Mouse (Mus musculus) urinary bladder, postnatal 36 days (tissue): ENCODE results near the gene Becn1.

Experiments
- DNase-seq, 2 experiments: peaks; one replicate each; pipeline ENCODE4 v3.0.0; 2022; ENCODE audit warnings: low spot score in 2 of 2, mixed read lengths in 1 of 2

Becn1 gene

DNA sequence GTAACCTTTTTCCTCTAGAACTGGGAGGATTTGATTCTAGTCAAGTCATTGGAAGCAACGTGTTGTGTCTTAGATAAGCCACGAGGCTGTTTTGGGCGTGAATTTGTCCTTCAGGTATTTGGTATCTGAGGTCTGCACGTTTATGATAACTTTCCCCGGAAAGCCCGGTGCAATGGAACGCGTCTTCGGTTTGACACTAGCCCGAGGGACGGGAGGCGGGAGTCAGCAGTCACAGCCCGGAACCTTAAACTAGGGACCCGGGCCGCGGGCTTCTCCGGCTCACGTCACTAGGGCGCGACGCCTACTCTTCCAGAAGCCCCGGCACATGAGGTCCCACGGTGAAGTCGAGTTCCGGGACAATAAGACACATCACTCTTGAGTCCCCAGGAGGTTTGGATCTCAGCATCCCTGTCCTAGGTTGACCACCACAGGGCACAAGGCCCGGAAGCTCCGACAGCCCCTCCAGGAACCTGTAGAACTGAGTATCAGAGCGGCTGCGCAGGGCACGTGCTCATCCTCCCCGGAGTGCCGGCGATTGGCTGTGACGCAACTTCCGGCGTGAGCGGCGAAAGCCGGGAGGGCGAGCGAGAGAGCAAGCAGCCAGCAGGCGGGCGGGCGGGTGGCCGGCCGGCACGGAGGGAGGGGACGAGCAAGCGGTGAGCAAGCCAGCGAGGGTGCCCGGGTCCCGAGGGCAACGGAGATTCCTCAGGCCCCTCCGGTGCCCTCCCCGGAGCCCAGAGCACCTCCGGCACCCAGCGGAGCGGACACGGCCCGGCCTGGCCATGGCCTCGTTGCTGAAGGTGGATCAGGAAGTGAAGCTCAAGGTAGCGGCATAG lies 13.8 kb upstream of the Becn1 start, which contains the start of gene Psme3:
TSS of gene Psme3 (plus strand) at position 549 of the 836 bp plus-strand sequence.
- DNase-seq = peak; percentile 90

GRCm38 (mm10) chr11:101315082-101315650 lies 13.1 kb upstream of the Becn1 start:
- no peak for DNase-seq

DNA sequence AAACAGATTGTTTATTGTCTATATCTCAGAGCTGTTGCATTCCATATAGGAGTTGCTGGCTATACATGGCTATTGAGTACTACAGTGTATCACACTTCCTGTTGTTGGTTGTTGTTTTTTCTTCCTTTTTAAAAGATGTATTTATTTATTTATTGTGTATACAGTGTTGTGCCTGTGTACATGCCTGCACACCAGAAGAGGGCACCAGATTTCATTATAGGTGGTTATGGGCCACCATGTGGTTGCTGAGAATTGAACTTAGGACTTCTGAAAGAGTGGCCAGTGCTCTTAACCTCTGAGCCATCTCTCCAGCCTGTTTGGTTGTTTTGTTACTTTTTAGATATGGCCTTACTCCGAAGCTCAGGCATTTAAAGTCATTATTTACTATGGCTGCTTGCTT lies 12.5 kb upstream of the Becn1 start:
- DNase-seq = no peak

DNA sequence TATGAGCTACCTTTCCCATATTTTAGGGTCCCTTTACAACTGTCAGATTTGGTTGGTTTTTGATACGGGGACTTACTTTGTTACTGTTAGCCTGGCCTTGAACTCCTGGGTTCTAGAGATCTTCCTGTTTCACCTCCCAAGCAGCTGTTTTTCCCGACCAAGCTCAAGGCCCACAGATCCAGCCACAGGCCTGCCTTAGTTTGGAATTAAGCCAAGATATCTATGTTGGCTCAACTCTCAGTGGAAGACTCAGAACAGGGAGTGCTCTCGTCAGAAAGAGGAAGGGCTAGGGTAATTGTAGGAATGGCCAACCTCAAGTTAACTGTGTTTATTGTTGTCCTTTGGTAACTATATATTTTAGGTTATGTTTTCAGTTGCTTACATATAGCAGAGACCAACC lies 10.1 kb upstream of the Becn1 start:
- DNase-seq = no peak

DNA sequence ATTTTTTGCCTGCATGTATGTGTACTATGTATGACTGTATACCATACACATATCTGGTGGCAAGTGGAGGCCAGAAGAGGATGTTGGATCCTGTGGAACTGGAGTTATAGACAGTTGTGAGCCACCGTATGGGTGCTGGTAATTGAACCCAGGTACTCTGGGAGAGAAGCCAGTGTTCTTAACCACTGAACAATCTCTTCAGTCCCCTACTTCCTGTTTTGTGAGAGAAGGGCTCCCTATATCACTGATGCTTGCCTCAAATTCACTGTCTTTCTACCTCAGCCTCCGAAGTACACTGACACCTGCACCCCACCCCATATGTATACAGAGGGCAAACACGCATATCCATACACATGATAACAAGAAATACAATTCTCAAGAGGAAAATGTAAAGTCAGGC lies 9.0 kb upstream of the Becn1 start:
- DNase-seq = no peak

DNA sequence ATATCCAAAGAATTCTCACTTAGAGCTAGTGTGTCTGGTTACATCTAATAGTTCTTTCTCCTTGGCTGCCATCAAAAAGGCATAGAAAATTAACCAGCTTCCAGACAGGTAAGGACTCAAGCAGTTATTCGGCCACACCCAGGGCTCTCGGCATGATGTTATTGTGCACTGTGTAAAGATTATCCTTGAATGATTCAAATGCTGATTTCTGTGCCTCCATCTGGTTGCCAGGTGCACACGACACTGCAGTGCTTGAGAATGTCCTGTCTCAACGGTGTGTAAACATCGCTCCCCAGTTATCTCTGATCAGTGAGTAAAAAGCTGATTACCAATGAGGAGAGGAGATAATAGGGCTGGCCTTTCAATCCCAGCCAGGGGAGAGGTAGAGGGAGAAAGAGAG lies 5.7 kb upstream of the Becn1 start:
- DNase-seq = no peak

GRCm38 (mm10) chr11:101301299-101302003 lies 635 bp downstream of the Becn1 start:
- no peak for DNase-seq

DNA sequence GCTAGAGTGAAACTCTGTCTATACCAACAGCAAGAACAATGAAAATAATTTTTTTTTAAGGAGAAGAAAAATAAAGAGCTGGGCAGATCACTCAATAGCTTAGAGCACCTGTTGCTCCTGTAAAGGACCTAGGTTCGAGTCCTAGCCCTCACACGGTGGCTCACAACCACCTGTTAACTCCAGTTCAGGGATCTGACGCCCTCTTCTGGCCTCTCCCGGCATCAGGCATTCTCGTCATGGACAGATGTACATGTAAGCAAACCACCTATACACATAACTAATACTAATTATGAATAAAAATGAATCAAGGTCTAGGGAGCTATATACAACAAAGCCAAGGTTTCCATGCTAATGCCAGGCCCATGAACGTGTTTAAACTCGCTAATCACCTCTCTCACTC lies 1.2 kb downstream of the Becn1 start:
- DNase-seq = no peak

- DNase-seq = no peak
These were observed 6.9 kb downstream of the Becn1 start for GRCm38 (mm10) chr11:101295191-101295590.

DNA sequence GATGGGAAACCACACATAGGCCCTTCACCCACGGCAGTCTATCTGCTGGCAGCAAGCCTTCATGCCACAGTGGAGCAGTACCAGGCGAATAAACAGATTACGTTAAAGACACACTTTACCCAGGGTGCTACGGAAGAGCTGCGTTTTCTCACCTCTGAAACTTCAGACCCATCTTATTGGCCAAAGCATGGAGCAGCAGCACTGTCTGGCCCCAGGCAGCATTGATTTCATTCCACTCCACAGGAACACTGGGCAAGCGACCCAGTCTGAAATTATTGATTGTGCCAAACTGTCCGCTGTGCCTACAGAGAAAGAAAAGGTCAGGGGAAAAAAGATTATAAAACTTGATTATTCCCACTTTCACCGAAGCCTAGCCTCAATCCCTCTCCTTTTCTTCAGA lies 10.9 kb downstream of the Becn1 start:
- DNase-seq = no peak

DNA sequence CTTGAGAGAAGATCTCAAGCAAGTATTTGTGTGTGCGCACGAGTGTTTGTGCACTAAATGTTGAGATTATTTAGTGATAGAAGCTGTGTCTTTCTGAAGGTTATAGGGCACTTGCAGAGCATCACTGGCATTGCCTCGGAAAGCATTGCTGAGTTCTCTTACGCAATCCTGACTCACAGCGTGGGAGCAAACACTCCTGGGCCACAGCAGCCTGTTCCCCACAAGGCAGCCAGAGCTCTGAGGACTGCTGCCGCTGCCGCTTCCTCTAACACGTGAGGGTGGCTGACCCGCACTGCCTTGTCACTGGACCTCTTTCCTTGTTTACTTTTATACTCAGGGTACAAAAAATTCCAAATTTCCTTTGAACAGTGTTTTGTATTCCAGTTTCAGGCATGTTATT lies 14.8 kb downstream of the Becn1 start:
- DNase-seq = peak; percentile 46 to 72

- no peak for DNase-seq
These were observed 18.3 kb downstream of the Becn1 start for GRCm38 (mm10) chr11:101283805-101284204.

DNA sequence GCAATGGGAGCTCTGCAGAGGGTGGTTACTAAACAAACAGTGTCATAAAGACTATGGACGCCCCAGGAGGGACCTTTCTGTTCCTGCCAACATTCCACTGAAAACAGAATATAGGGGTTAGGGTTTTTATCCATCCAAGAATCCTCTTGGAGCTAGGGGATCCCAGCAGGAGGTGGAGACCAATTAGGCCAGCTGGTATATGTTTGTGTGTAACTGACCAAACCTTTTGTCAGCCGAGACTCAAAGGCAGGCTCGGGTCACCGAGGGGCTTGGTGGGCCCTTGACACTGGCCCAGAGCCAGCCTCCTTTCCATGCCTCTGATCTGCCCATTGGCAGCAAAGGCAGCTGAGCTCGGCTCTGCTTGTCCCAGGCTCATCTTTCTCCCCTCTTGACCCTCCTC lies 19.2 kb downstream of the Becn1 start:
- no peak for DNase-seq

GRCm38 (mm10) chr11:101280837-101281236 lies 21.2 kb downstream of the Becn1 start:
- no peak for DNase-seq

DNA sequence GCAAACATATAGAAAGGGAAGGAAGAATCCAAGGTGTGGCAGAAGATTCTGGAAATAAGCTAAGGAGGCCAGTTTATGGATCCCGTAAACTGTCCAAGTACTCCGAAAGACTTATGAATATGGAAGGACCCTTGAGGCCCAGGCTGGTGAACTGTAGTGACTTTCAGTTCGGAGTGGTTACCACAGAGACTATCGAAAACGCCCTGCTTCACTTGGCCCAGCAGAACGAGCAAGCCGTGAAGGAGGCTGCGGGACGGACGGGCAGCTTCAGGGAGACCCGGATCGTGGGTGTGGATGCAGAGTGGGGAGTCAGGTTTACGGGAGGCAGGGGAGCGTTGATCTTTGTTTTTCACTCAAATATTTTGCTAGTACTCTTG lies 22.9 kb downstream of the Becn1 start:
- DNase-seq = no peak

- peak; percentile 77 to 85 for DNase-seq
These were observed 23.6 kb downstream of the Becn1 start, which contains the start of the genes Cntd1 and Coa3 for GRCm38 (mm10) chr11:101278223-101279192. TSS of gene Cntd1 (plus strand) at chr11:101279012. TSS of gene Coa3 (minus strand) at chr11:101279114.

- DNase-seq = peak; percentile 64 to 66
These were observed 24.5 kb downstream of the Becn1 start for GRCm38 (mm10) chr11:101277381-101278222.

GRCm38 (mm10) chr11:101276319-101277070 lies 25.6 kb downstream of the Becn1 start:
- DNase-seq = no peak

DNA sequence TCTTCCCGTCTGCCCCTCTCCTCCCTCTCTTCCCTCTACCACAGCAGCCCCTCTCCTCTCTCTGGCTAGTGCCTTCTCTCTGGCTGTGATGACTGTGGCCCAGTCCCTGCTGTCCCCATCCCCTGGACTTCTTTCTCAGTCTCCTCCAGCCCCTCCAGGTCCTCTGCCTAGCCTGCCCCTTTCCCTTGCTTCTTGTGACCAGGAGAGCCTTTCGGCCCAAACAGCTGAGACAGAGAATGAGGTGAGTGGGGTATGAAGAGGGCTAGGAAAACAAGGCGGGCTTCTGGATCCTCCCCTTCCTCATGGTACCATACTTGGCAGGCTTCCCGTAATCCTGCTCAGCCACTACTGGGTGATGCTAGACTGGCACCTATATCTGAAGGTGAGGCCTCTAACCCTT lies 26.8 kb downstream of the Becn1 start:
- DNase-seq = no peak

DNA sequence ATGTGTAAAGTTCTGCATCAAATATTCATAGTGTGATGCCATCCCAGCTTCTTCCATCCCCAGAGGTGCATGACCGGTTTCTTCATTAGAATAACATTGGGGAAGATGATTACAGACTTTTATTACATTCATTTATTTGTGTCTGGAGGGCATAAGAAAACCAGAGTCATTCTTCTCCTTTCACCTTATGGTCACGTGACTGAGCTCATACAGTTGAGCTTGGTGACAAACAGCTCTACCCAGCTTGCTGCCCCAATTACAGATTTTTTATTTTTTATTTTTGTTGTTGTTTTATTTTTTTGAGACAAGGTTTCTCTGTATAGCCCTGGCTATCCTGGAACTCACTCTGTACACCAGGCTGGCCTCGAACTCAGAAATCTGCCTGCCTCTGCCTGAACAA lies 29.6 kb downstream of the Becn1 start:
- DNase-seq = no peak
